Mouse (Mus musculus): ENCODE data around the gene Scgb1b17.
"Not testable (repeated sequence)": the region's sequence is repeated elsewhere in the genome, so short reads cannot be mapped to it uniquely, and the experiment has no call there.

The Scgb1b17 gene

GRCm38 (mm10) chr7:33063149-33063548 lies at the start of gene Scgb1b17:
Gene Scgb1b17, plus strand, starts transcription at chr7:33063449.
- not testable (repeated sequence) for DNase-seq (ENCODE audit: low read depth, low spot score)

- DNase-seq (ENCODE audit: low read depth, low spot score): not testable (repeated sequence)
These were observed 6.8 kb upstream of the Scgb1b17 start, which contains the start of gene Scgb2b17 for GRCm38 (mm10) chr7:33056461-33056860. Gene Scgb2b17, minus strand, starts transcription at chr7:33056561.
